Mouse (Mus musculus): ENCODE measurements around the gene Nprl3. TPM values are rescaled to one million over a fixed set of nuclear protein-coding genes. Genes with fewer than 3 reads are reported as not detected.

The Nprl3 gene
- total RNA-seq, 2 experiments from 2014 or later: 16.2 to 17.2 TPM

- ATAC-seq (replicated peaks; ENCODE audit: poor library complexity): no peak
Observed at GRCm38 (mm10) chr11:32227555-32227954, 40.0 kb downstream of the Nprl3 start.

GRCm38 (mm10) chr11:32227041-32227440, 40.5 kb downstream of the Nprl3 start:
- ATAC-seq (replicated peaks; ENCODE audit: poor library complexity): no peak

DNA sequence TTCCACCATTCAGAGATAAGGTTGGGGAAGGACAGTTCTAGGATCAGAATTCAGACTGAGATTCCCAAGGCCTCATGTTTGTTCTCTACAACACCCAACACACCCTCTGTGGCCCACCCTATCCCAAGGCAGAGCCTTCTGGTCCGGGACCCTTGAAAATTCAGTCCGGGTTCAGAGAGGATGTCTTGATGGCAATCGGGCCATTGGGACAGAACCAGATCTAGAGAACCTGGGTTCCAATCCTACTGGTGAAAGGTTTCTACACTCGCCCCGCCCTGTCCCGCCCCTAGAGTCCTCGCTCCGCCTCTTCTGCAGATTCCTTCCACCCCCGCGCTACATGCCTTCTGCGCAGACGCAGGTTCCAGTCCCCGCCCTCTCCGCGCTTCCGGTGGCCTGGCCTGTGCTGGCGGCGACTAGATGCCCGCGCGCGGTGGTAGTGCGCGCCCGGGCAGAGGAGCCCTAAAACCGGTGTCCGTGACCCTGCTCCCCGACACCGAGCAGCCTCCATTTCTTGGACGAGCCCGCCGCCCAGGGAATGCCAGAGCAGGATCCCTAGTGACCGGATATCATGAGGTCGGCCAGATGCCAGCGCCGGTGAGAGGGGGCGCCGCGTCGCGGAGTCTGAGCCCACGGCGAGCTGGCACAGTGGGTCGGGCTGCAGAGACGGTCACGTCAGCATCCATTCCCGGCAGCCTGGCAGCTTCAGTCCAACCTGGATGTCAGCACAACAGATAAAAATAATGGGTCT, 41.2 kb downstream of the Nprl3 start, which contains the start of gene Mpg:
Gene Mpg, plus strand, starts transcription at position 382 of the 748 bp plus-strand sequence.
- peak; percentile 81 for ATAC-seq (replicated peaks; ENCODE audit: poor library complexity)

DNA sequence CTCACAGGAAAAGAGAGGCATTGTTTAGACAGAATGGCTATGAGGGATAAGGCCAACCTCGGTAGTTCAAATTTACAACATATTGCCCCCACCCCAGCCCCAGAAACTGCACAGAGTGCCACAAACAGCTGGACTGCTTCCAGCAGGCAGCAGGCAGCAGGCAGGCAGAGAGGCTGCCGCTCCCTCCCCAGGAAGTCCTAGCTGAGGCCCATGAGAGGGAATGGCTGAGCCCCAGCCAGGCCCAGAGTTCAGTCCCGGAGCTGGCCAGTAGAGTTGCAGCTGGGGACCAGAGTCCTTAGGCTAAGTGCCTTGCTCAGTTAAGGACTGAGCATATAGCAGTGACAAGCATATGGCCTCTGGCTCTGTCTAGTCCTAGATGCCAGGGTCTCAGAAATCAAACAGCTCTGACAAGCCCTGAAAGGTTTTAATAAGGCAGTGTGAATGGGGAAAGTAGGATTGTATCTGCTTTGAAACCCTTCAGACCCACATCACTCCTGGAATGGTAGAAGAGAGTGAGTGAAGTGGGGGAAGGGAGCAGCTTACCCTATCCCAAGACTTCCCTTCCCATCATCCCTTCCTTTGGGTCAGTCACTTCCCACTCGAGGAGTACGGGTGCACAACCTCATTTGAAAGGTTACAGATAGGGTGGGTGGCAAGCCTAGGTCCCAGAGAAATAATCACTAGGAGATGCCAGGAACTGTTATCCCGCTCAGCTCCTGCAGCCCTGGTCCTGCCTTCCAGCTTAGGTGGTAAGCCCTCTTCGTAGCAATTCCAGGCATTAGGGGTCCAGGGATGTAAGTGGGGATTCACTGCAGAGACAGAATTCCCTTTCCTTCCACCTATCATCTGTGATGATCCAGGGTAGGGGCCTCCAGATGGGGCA, 42.0 kb downstream of the Nprl3 start:
- ATAC-seq (replicated peaks; ENCODE audit: poor library complexity): no peak

DNA sequence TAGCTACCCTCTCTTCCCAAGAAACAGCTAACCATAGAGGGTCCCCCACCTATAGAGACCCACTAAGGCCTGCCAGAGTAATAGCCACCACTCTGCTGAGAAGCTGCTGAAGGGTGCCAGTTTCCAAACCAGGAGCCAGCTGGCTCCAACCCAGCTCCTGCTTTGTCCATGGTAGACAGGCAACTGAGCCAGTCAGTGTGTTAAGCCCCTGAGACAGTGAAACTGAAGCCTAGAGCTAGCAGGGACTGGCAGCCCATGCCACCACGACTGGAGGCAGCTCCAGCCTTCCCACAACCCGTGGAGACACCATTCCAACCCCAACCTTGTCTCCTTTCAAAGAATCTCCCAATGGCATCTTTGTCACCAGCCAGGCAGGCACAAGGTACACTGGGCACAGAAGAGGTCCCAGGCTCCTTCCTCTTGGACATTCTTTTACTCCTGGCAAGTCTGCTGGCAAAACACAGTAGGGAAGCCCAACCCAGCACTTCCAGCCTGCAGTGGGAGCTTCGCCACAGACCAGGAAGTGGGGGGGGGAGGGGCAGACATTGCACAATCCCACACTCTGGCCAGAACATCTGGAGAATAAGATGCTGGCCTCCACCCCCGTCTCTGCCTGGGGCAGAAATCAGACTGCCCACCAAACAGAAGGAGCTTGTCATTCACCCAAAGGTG, 42.9 kb downstream of the Nprl3 start:
- ATAC-seq (replicated peaks; ENCODE audit: poor library complexity): peak; percentile 29

- no peak for ATAC-seq (replicated peaks; ENCODE audit: poor library complexity)
Observed at GRCm38 (mm10) chr11:32223297-32223967, 44.1 kb downstream of the Nprl3 start.

- no peak for ATAC-seq (replicated peaks; ENCODE audit: poor library complexity)
Observed at GRCm38 (mm10) chr11:32222570-32223194, 44.8 kb downstream of the Nprl3 start.

GRCm38 (mm10) chr11:32221951-32222409, 45.5 kb downstream of the Nprl3 start, which contains the start of gene Rhbdf1:
TSS of gene Rhbdf1 (minus strand) at chr11:32222300.
- ATAC-seq (replicated peaks; ENCODE audit: poor library complexity): no peak

DNA sequence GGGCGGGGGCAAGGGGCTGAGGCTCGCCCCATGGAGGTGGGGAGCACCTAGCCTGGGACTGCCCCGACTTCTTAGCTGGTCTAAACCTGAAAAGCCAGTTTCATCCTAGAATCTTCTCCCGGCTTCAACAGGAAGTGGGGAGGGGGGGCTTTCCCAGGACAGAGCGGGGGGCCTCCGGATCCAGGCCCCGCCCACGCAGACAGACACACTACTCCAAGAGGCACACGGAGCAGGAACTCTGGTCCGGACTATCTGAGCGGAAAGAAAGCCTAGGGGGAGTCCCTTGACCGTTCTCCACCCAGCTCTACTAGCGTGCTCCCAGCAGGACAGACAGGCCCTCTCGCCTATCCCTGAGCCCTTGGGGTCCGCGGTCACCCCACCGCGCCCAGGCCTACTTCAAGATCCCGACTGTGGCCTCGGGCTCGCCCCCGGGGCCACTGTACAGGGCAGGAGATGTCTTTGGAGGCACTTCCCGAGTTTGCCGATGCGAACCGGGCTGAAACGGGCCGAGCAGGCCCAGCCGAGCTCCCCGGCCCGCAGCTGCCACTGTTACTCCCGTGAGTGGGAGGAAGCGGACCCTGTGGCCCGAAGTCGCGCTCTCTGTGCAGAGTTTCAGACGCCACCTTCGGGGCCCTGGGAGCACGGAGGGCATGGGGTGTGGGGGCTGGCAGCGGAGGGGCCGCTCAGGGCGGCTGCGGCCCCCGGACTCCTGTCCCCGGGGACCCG, 46.1 kb downstream of the Nprl3 start:
- ATAC-seq (replicated peaks; ENCODE audit: poor library complexity): 0 out of 2 replicates have a peak, but pooled peaks have one; percentile 7

- ATAC-seq (replicated peaks; ENCODE audit: poor library complexity): no peak
Observed at GRCm38 (mm10) chr11:32220607-32221224, 46.8 kb downstream of the Nprl3 start.

DNA sequence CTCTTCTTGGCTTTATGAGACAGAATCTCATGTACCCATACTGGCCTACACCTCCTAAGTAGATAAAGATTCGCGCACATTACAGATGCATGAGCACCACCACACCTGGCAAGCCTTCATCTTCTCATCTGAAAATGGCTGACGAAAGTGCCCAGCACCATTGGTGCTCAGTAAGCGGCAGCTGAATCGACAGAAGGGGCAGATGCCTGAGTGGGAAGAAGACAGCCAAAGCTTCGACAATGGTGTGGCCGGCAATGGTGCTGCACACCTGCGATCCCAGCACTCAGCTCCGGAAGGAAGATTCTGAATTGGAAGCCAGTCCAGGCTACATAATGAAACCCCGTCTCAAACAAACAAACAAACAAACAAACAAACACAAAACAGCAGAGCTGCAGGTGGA, 48.2 kb downstream of the Nprl3 start:
- ATAC-seq (replicated peaks; ENCODE audit: poor library complexity): no peak

- no peak for ATAC-seq (replicated peaks; ENCODE audit: poor library complexity)
Observed at GRCm38 (mm10) chr11:32218501-32219050, 48.9 kb downstream of the Nprl3 start.

DNA sequence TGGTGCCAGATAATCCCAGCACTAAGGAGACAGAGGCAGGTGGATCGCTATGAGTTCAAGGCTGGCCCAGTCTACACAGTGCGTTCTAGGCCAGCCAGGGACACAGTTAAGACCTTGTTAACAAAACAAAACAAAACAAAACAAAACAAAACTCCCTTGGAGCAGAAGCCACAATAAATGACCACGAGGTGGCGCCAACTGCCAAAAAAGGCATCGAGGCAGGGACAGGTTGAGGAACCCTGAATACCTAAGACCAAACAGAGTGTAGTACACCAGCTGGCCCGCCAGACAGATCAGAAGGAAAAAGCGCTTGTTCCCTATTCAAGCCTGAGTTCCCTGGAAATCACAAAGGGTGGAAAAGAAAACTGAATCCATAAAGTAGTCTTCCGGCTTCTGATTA, 50.7 kb downstream of the Nprl3 start:
- ATAC-seq (replicated peaks; ENCODE audit: poor library complexity): peak; percentile 85

DNA sequence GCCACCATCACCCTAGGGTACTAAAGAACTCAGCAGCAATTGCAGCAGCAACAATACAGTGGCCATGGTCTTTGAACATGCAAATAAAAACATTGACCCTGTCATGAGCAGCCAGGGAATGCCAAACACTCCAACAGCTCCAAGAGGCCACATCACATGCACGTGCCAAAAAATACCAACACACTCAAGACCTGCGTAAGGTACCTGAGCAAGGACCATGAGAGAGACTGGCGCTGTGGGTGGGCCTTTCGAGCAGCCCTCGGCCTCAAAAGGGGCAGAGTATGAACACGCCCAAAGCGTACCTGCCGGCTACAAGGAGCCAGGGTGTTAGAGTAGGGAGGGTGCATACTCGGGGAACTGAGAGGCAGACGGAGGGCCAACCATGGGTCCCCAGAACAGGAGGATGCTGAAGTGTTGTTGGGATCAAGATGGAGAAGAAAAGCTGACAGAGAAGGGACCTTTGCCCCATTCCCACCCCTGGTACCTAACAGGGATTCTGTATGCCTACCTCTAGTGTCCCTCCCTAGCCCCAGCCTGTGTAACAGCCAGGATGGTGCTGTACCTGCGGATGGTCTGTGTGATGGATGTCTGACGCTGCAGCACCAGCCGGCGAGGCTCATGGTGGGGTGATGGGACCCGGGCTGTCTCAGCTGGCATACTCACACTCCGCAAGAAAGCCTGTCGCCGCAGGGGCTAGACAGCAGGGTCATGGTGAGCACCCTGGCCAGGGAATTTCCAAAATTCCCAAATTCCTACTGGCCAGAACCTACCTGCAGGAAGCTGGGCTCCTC, 51.9 kb downstream of the Nprl3 start:
- ATAC-seq (replicated peaks; ENCODE audit: poor library complexity): no peak

GRCm38 (mm10) chr11:32210623-32211022, 56.9 kb downstream of the Nprl3 start:
- no peak for ATAC-seq (replicated peaks; ENCODE audit: poor library complexity)

DNA sequence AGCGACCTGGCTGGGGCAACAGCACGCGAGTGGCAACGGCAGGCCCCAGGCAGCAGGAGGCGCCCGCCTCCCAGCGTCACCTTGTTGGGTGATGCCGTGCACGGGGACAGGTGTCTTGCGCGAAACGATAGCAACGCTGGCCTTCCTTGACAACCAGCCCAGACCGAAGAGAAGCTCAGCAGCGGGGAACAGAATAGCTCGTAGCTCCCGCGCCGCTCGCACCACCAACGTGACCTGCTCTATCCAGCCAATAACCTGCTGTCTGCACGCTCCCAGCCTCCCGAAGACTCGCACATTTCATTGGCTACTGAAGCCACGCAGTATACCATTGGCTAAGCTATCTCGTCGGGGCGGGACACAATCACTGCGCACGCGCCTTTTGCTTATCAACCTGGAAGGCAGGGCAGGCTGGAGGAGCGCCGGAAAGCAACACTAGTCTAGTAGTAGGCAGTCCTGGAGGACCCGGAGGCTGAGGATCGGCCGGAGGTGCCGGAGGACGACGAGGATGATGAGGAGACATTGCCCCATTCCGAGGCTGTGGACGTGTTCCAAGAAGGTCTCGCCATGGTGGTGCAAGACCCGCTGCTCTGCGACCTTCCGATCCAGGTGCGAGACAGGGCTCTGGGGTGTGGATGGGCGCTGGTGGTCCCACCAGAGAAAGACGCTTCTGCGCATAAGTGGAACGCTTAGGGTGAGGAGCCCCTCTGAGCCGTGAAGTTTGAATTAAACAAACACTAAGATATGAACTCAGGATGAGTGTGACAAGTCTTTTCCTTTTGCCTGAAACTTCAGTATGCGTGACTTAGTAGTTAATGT, 62.2 kb downstream of the Nprl3 start, which contains the start of gene Snrnp25:
Gene Snrnp25, plus strand, starts transcription at position 358 of the 816 bp plus-strand sequence.
- ATAC-seq (replicated peaks; ENCODE audit: poor library complexity): peak; percentile 94
